Mouse (Mus musculus) thymus, postnatal 14 days (tissue): ENCODE results near the gene Nisch.

Source experiments
- DNase-seq: peaks from one replicate; pipeline ENCODE4 v3.0.0; 2021

The Nisch gene

DNA sequence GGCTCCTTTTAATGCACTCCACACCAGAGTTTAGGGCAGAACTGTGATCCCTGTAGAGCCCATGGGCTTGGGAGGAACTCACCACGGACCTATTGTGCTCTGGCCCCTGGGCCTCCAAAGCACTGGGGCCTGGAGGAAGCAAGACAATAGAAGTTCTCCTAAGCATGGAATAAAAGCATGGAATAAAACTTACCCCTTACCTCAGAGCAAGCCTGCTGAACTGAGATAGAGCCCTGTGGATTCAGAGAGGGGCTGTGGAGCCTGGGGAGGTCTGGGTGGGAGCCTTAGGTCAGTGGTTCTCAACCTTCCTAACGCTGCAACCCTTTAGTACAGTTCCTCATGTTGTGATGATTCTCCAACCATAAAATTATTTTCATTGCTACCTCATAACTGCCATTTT is at the start of gene Nisch:
Gene Nisch (minus strand): TSS at position 101 of the 400 bp plus-strand sequence.
- DNase-seq = no peak

GRCm38 (mm10) chr14:31260932-31261331 is 44.2 kb upstream of the Nisch start:
- no peak for DNase-seq

DNA sequence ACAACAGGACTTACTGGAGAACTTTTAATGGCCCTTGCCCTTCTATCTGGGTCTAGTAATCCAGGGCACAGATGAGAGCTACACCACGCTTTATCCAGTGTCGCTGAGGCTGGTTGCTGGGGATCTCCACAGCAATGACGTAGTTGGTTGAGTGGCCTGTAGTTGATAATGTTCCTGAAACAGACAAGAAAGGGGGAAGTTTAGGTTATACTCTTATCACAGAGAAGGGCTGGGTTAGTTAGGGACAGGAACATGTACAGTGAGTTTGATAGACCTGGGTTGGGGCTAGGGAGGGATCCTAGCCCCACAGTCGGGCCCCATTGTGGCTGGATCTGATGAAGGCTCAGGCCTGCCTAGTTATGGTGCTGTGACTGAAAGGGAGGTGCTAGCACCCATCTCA is 43.6 kb upstream of the Nisch start:
- no peak for DNase-seq

DNA sequence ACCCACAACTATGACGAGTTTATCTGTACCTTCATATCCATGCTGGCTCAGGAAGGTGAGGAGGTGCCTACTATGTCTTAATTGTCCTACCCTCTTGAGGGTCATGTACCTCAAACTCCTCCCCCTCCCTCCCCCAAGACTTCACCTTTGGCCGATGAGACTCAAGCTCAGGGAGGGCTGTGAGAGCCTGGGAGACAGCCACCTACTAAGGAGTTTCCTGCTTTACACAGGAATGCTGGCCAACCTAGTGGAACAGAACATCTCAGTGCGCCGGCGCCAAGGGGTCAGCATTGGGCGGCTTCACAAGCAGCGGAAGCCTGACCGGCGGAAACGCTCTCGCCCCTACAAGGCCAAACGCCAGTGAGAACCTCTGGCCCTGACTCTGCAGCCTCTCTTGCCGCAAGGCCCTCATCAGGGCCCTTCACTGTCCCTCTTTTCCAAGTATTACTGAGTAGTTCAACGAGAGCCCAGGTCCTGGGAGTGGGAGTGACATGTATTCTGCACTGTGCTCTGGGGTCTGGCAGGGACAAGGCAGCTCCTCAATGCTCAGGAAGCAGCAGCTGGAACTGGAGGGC is 41.8 kb upstream of the Nisch start:
- no peak for DNase-seq

DNA sequence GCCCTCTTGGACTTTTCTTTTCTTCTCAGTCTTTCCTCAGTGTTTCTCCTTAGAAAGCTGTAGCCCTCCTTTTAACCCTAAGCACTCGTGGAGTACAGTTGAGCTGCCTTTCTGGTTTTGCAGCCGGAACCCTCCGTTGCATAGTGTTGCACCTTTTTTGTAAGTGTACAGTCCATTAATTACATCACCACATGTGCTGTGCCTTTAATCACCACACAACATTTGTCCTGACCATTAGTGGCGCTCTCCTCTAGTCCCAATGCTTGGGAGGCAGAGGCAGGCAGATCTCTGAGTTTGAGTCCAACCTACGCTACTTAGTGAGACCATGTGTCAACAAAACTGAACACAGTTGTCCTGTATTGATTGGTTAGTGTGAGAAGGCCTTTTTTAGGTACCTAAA is 35.3 kb upstream of the Nisch start:
- no peak for DNase-seq

DNA sequence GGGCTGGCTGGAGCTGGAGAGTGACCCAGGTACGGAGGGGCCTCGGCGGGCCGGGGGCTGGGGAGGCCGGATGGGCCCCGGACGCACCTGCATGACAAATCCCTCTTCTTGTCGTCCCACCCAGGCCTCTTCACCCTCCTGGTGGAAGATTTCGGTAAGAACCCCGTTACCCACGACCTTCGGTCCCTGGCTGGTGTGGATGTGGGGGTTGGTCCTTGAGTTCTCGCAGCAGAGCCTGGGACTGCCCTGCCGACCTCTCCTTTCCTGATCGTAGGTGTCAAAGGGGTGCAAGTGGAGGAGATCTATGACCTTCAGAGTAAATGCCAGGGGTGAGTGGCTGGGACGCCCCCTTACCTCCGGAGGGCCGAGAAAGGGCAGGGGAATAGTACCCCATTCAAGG is 34.9 kb upstream of the Nisch start:
- no peak for DNase-seq

DNA sequence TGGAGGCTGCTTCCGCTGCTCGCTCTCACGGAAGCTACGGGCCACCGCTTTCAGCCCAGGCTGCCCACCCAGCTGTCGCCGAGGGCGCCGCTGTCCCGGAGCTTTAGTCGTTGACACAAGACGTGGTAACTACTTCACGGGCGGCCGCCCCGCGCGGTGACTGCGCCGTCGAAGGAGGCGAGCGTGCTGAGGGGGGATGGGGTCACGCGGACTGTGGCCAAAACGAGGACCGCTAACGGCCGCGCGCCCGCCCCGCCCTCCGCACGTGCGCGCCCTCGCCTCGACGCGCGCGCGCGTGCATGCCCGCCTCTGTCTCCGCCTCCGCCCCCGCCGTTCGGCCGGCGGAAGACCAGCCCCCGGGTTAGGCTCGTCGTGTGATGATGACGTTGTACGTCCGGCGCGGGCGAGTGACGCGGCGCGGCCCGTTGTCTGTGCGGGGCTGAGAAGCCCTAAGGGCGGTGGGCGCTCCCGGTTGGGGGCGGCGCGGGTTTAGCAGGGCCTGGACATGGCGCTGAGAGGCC is 34.4 kb upstream of the Nisch start, which contains the start of the genes Phf7 and Bap1:
Gene Phf7 (minus strand): TSS at position 234 of the 521 bp plus-strand sequence.
Gene Bap1 (plus strand): TSS at position 367 of the 521 bp plus-strand sequence.
- DNase-seq = peak; percentile 98

- no peak for DNase-seq
Measured at GRCm38 (mm10) chr14:31250222-31251083, 33.7 kb upstream of the Nisch start.

GRCm38 (mm10) chr14:31248396-31248795 is 31.6 kb upstream of the Nisch start:
- DNase-seq = no peak

DNA sequence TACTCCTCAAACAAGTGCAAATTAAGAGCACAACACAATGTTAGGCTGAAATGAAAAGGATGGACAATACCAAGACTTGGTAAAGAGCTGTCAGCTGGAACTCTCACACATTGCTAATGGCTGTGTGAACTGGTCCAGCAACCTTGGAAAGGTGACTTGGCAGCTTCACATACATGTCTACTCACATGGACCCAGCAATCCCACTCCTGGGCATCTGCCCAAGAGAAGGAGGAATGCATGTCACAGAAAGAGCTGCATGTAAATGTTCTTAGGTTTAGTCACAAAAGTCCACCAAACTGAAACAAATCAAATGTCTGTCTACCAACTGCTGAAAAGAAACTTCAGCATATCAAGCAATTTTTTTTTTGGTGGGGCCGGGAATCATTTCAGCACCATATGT is 29.2 kb upstream of the Nisch start:
- DNase-seq = no peak

GRCm38 (mm10) chr14:31244777-31245176 is 28.0 kb upstream of the Nisch start:
- DNase-seq = no peak

DNA sequence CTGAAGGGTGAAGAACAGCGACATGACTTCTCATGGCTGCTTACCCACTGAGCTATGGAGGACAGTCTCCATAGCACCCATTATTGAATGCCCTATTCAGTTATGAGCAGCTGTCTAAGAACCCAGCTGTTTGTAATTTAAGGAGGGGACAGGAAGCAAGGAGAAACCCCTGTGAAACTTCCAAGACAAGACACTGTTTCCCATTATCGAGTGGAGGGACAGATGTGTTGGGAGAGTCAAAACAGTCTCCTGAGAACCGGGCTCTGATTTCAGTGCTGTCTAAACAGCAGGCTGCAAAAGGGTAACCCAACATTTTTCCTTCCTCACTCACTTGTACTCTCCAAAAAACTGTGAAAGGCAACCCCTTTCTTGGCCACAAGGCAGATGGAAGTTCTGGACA is 23.8 kb upstream of the Nisch start:
- no peak for DNase-seq

DNA sequence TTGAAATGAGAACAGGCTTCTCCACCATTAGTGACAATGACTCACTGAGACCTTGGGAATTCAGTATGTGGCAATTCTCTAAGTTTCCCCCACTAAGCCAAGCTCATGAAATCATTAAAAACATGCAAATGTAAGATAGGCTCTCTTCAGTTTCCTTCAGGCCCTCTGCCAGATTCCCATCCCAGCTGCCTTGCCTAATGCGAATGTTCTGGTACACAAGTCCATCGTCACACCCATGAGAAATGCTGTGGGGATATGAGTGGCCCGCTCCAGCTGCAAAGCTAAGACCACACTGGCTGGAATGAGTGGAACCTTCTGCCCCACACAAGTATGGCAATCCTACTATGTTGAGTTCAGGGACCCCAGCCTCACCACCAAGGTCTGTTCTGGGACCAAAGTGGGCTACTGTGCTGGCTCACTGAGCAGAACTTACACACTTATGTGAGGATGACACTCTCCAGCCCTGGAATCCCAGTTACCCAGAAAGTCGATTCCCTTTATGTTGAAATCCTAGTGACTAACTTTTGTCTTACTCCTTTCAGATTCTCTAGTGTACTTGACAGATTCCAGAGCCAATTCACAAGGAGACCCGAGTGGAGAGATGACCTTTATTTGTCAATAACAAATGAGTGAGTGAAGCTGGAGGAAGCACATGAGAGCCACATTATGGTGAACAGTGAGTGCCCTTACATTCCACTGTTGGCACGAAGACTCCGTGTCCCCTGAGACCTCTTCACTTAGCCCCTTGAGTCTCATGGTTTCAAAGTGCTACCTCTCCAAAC is 20.5 kb upstream of the Nisch start:
- DNase-seq = no peak

GRCm38 (mm10) chr14:31233996-31234591 is 17.3 kb upstream of the Nisch start:
- DNase-seq = peak; percentile 70

- no peak for DNase-seq
Measured at GRCm38 (mm10) chr14:31233070-31233995, 16.6 kb upstream of the Nisch start.

DNA sequence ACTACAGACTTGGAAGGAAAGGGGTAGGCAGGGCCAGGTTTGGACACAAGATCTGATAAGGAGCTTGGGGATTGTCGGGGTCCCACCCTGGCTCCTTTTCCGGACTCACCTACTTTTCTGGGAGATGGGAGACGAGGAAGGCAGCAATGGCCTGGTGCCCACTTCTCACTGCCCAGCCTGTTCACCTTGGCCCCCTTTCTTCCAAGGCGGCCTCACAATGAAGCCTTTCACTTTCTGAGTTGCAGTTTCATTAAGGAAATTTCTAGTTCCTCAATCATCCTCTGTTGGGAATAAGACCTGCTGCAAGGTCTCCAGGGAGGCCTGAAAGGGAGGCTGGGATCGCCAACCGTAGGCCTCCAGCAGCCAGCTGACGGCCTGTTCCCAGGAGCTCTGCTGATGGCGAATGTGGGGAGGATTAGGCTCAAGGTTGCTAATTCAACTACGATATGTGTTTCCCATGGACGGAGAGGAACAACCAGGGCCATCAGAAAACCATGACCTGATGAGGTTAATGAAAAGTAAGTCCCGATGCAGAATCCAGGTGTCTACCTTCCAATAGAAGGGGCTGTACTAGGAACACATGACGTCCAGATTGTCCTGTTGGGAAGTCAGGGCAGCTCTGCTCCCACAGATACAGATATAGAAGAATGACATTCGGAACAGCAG is 15.8 kb upstream of the Nisch start:
- no peak for DNase-seq

DNA sequence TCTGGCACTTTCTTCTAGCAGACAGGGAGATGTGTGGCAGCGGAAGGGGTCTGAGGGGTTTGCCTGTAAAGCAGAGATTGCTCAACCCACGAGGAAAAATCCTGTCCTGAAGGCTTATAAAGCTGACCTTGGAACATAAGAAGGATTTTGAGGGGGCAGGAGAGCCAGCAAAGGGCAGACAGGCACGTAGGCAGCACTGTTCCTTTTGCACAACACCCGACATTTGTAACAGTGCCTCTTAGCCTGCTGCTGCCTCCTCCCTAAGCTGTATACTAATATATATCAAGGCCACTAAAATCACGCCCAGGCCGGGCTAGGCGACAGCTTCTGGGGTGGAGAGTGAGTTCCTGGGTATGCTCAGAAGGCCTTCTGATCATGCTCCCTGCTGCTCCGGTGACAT is 13.7 kb upstream of the Nisch start:
- DNase-seq = no peak

DNA sequence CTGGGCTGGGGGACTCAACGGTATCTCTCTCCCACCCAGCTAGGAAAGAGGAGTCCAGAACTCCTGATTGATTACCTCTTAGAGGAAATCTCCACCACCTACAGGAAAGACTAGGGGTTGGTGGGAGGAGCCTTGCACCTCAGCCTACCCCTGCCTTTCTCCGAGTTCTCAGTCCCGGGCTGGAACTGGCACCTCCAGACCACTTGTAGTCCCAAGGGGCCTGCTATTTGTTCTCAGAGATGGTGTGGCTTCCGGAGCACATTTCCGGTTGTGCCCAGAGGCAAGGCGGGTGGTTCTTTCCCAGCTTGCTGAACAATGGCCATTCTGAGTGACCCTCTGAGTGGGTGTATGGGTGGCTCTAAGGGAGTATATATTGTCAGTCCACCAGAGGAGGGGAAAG is 11.5 kb upstream of the Nisch start:
- no peak for DNase-seq

DNA sequence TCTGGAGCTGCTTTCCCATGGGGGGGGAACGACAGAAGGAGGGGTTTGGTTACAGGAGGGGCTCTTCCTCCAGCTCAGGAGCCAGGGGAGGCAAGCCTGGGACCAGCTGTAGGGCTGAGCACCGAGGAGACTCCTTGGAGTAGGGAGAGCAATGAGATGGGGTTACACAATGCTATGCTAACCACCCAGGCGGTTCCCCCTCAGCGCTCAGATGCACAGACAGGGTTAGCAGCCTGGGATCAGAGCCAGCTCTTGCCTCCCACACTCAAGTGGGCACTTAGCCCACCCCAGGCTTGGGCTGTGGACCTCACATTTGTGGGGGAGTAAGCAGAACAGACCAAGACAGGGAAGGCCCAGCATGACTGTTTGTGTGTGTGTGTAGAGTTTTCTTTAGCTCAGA is 10.2 kb upstream of the Nisch start:
- no peak for DNase-seq

GRCm38 (mm10) chr14:31217666-31218065 is 920 bp upstream of the Nisch start, which contains the start of gene Sema3g:
Gene Sema3g (plus strand): TSS chr14:31217860.
- no peak for DNase-seq
